ENCODE assay signal across 11 mouse cellular contexts in the genomic region with DNA sequence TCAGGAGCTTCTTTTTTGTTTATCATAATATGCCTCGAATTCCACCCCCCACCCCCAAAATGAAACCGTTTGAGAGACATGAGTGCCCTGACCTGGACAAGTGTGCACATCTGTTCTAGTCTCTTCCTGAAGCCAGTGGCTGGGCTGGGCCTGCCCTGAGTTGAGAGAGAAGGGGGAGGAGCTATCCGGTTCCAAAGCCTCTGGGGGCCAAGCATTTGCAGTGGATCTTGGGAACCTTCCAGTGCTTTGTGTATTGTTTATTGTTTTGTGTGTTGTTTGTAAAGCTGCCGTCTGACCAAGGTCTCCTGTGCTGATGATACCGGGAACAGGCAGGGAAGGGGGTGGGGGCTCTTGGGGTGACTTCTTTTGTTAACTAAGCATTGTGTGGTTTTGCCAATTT. TPM values are rescaled to one million over a fixed set of nuclear protein-coding genes. Genes with fewer than 3 reads are reported as not detected.
DNase-seq lines count a peak whose midpoint lies in the region; ATAC-seq and TF ChIP-seq lines count a peak whose summit lies in the region.
"Had no signal": no experiment of that assay in that cellular context is flagged by ENCODE, and none has a peak within 500 bp of the region (broad histone marks: within the 10 kb centered on the region; RNA-seq: fewer than 3 reads in every experiment).

No protein-coding gene starts in this region.

- H3K27me3 ChIP-seq in lung, embryonic 14.5 days (ENCODE audit: insufficient read depth, low read length), result no peaks in the 10 kb centered on the region

- H3K9ac ChIP-seq in lung, embryonic 14.5 days, result no peak overlapping the region
- H3K9ac ChIP-seq: forebrain, embryonic 12.5 days had no signal

- TF ChIP-seq POLR2A in brain, embryonic 14.5 days (IDR thresholded peaks at IDR 0.05; ENCODE audit: borderline replicate concordance, extremely low read depth, insufficient read depth, insufficient read length, poor library complexity, severe bottlenecking), result no peak

- H3K36me3 ChIP-seq in lung, embryonic 14.5 days (ENCODE audit: insufficient read depth), result no peaks in the 10 kb centered on the region
- H3K36me3 ChIP-seq: forebrain, embryonic 12.5 days had no signal

- TF ChIP-seq CTCF in lung, embryonic 14.5 days (IDR thresholded peaks at IDR 0.05; ENCODE audit: low read depth), result no peak
- no peak for TF ChIP-seq CTCF in brain, embryonic 14.5 days (IDR thresholded peaks at IDR 0.05; ENCODE audit: borderline replicate concordance, extremely low read depth, insufficient read depth, insufficient read length)

- H3K4me3 ChIP-seq in lung, embryonic 14.5 days (ENCODE audit: low read depth, low read length), result no peak overlapping the region
- H3K4me3 ChIP-seq: forebrain, embryonic 12.5 days had no signal

- peak; percentile 44 for DNase-seq in gastrocnemius, postnatal 14 days
- DNase-seq in gastrocnemius, postnatal 10 days, result no peak
- peak; percentile 64 for DNase-seq in lung, embryonic 14.5 days
- no peak for DNase-seq in lung, postnatal 36 days
- peak; percentile 51 for DNase-seq in brain, embryonic 14.5 days (ENCODE audit: low read depth)
- DNase-seq in heart, postnatal 10 days, result peak; percentile 36 to 54
- DNase-seq in spleen, adult 12 weeks (ENCODE audit: low spot score), result no peak
- no peak for DNase-seq in spleen, postnatal 10 days (ENCODE audit: low spot score in 2 of 2)

- no peak; the same call in 1 of the 2 replicates for ATAC-seq in lung, embryonic 14.5 days (ENCODE audit: insufficient read depth)

- no peak overlapping the region for H3K4me2 ChIP-seq in lung, embryonic 14.5 days
- H3K4me2 ChIP-seq: forebrain, embryonic 12.5 days had no signal

- intact Hi-C loops in gastrocnemius, postnatal 14 days (cut with DNase I; ENCODE audit: low total_unique reads), result no loop called here
- intact Hi-C loops in heart, postnatal 10 days (cut with DNase I), result loop anchor here (5.0 kb wide), 1 partner anchor 45 kb away; no protein-coding TSS in a partner anchor

- WGBS in lung, embryonic 14.5 days, result 14% methylated on average over 5 of the region's 5 CpGs

- no peak overlapping the region for H3K27ac ChIP-seq in lung, embryonic 14.5 days (ENCODE audit: low read depth)
- H3K27ac ChIP-seq: forebrain, embryonic 12.5 days had no signal

- no peaks in the 10 kb centered on the region; the same call in 1 of the 2 replicates for H3K4me1 ChIP-seq in lung, embryonic 14.5 days (ENCODE audit: insufficient read depth)

- H3K9me3 ChIP-seq in lung, embryonic 14.5 days (ENCODE audit: low read depth, low read length), result no peaks in the 10 kb centered on the region
- H3K9me3 ChIP-seq: forebrain, embryonic 12.5 days had no signal

RNA-seq across cellular contexts. Expression of a gene that starts 2.3 kb away (rescaled TPM):
- total RNA-seq in gastrocnemius, postnatal 14 days (2021), result 10 to 100 TPM; 67.9 to 75.3 TPM
- total RNA-seq in gastrocnemius, postnatal 10 days (2021), result 100 to 1,000 TPM; 135 to 142 TPM
- polyA plus RNA-seq in lung, embryonic 14.5 days (2014; fragmentation: Nextera tagmentation; extraction: Ambion mirVana), result not detected in 2 replicates
- polyA plus RNA-seq in brain, embryonic 14.5 days (2012; rRNA removed), result 1.3 and 2.6 TPM in 2 replicates
- not detected for total RNA-seq in heart, postnatal 10 days (2021)
- total RNA-seq: layer of hippocampus, postnatal 10 days had no signal
- polyA plus RNA-seq: cerebellum, adult 2 months had no signal

RNA-seq across cellular contexts. Expression of a gene that starts 40.7 kb away (rescaled TPM):
- 1 to 10 TPM; 4.3 to 6.7 TPM for total RNA-seq in gastrocnemius, postnatal 14 days (2021)
- 10 to 100 TPM; 11.2 to 13.7 TPM for total RNA-seq in gastrocnemius, postnatal 10 days (2021)
- 2.4 and 2.6 TPM in 2 replicates for polyA plus RNA-seq in lung, embryonic 14.5 days (2014; fragmentation: Nextera tagmentation; extraction: Ambion mirVana)
- 23.6 and 31.3 TPM in 2 replicates for polyA plus RNA-seq in brain, embryonic 14.5 days (2012; rRNA removed)
- 1 to 10 TPM; 3.4 to 3.7 TPM for total RNA-seq in heart, postnatal 10 days (2021)

RNA-seq across cellular contexts. Expression of a gene that starts 56.8 kb away (rescaled TPM):
- total RNA-seq in gastrocnemius, postnatal 14 days (2021), result under 1 TPM; 0.58 to 0.78 TPM
- total RNA-seq in gastrocnemius, postnatal 10 days (2021), result under 1 TPM; 0.90 to 0.96 TPM
- 0.30 and 0.92 TPM in 2 replicates for polyA plus RNA-seq in lung, embryonic 14.5 days (2014; fragmentation: Nextera tagmentation; extraction: Ambion mirVana)
- polyA plus RNA-seq in brain, embryonic 14.5 days (2012; rRNA removed), result 12.9 and 15.2 TPM in 2 replicates
- 10 to 100 TPM; 12.0 to 19.4 TPM for total RNA-seq in heart, postnatal 10 days (2021)

Comparison
In these comparisons a context has a peak if more than half of its experiments do, and no peak if none do; other contexts are left out.
1. DNase-seq: peak in gastrocnemius, postnatal 14 days (single experiment), lung, embryonic 14.5 days (single experiment), brain, embryonic 14.5 days (single experiment) and heart, postnatal 10 days (2 of 2); none in gastrocnemius, postnatal 10 days (single experiment), lung, postnatal 36 days (single experiment), spleen, adult 12 weeks (single experiment) and spleen, postnatal 10 days (0 of 2).
2. RNA of a gene that starts 2.3 kb away (total RNA-seq): 135 to 142 TPM in gastrocnemius, postnatal 10 days and 67.9 to 75.3 TPM in gastrocnemius, postnatal 14 days; not detected in heart, postnatal 10 days; every median in the first group is over 10 times any median in the second.
3. RNA of a gene that starts 56.8 kb away (total RNA-seq): 12.0 to 19.4 TPM in heart, postnatal 10 days; 0.90 to 0.96 TPM in gastrocnemius, postnatal 10 days and 0.58 to 0.78 TPM in gastrocnemius, postnatal 14 days; every median in the first group is over 4 times any median in the second.